Mouse (Mus musculus) liver, adult 2 months (tissue): ENCODE data around the gene Hes7.

Experiments used
- CTCF ChIP-seq: fragments of 200-500 bp; IDR thresholded peaks from 2 replicates; pipeline ENCODE4 v1.5.1; 2011; ENCODE audit warnings: low read depth, low read length, control low read depth
- POLR2A ChIP-seq: fragments of 200-500 bp; IDR thresholded peaks from 2 replicates; pipeline ENCODE4 v1.6.1; 2011; ENCODE audit warnings: low read length, control low read depth; ENCODE audit not compliant: insufficient read depth; ENCODE audit errors: extremely low read depth

DNA sequence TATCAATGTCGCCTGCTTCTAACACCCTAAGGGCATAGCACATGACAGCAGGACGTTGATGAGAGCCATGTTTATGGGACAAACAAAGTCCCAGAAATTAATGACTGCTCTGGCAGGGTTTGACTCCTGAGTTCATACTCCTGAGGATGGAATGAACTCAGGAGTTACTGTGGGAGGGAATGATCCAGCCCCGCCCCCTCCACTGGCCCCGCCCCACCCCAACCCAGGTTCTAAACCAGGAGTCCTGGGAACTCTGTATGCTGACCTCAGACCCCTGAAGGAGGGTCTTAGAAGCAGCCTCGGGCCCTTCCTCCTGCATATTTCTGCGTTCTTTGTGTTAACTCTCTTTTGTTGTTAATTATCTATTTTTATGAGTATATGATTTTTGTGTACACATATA is 34.6 kb upstream of the Hes7 start:
- TF ChIP-seq CTCF (no peak), POLR2A (no peak)
